Mouse (Mus musculus): ENCODE data around the gene D430041D05Rik.

DNA sequence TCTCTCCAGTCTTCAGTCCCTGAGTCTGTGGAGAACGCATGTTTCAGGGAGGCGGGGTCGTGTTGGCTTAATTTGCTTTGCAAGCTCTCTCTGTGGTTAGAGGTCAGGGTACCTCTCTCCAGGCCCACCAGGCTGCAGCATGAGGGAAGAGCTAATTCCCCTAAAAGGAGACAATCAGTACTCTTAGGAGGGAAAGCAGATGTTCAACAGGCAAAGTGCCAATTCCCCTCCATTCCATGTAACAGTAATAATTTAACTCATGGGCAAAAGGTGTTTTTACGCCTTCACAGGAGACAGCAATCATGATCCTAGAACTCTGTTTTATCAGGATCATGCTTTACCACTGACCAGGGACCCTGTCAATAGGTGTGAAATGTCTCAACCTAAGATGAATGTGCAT is 103.7 kb downstream of the D430041D05Rik start:
- TF ChIP-seq TAL1 (IDR thresholded peaks at IDR 0.05; ENCODE audit: low read length) (no peak), GATA1 (IDR thresholded peaks at IDR 0.05; ENCODE audit: low read length) (no peak)

All from erythroblast, embryonic 14.5 days (primary cell).